Mouse (Mus musculus) macrophage (primary cell): Measurements from ENCODE around the gene Pgghg. TPM values are rescaled to one million over a fixed set of nuclear protein-coding genes. Genes with fewer than 3 reads are reported as not detected.

ENCODE experiments used
- H3K27ac ChIP-seq: fragments of 350-480 bp; formaldehyde crosslinking; 2 replicates; pipeline ENCODE4 v1.9.0; 2021
- H3K36me3 ChIP-seq: fragments of 350-480 bp; formaldehyde crosslinking; 2 replicates; pipeline ENCODE4 v1.9.0; 2021; ENCODE audit errors: inconsistent target
- H3K4me3 ChIP-seq: fragments of 350-480 bp; formaldehyde crosslinking; 2 replicates; pipeline ENCODE4 v1.9.0; 2021; ENCODE audit errors: inconsistent target
- H3K79me2 ChIP-seq: fragments of 350-480 bp; formaldehyde crosslinking; 2 replicates; pipeline ENCODE4 v1.9.0; 2021; ENCODE audit errors: inconsistent target
- WGBS: methylation state at CpG from one replicate; pipeline ENCODE4 v1.1.7; 2026; ENCODE audit warnings: inconsistent platforms; ENCODE audit not compliant: missing documents; 5-methylcytosine and 5-hydroxymethylcytosine counted together
- polyA plus RNA-seq: library from polyadenylated mRNA; stranded (reverse); fragments of 250-400 nt; gene quantifications from 3 replicates; pipeline ENCODE4 v1.2.4, GENCODE M21; 2018; ENCODE audit warnings: inconsistent platforms

Gene Pgghg
- polyA plus RNA-seq, 1 experiment from 2014 or later = 7.2 TPM

- Histone ChIP-seq H3K27ac (peak overlapping the region; percentile 38; the same call in 1 of the 2 replicates), H3K79me2 (no peaks in the 10 kb centered on the region), H3K4me3 (no peak overlapping the region), H3K36me3 (no peaks in the 10 kb centered on the region)
- WGBS = 92% methylated on average over 5 of the region's 5 CpGs
Measured at GRCm38 (mm10) chr7:140912846-140913482, 28.2 kb upstream of the Pgghg start.

DNA sequence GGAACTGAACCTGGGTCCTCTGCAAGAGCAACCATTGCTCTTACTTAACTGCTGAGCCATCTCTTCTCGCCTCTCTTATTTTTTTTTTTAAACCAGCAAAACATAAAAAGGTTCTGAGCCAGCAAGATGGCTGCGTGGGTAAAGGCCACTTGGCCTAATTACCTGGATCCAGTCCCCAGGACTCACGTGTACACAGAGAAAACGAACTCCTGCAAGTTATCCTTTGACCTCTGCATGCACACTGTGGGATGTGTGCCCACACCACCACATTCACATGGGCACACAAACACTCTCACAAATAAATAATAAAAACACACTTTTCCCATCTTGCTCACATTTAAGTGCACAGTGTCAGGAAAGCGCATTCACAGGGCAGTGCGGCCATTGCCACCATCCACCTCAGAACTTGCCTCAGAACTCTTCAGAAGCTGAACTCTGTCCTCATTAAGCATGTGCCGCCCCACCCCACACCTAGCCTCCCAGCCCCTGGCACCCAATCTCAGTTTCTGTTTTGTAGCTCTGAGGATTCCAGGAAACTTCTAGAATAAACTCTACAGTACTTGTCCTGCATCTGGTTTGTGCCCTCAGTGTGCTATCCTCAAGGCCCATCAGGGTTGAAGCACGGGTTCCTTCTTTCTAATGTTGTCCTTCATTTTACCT is 27.0 kb upstream of the Pgghg start:
- Histone ChIP-seq H3K79me2 (no peaks in the 10 kb centered on the region), H3K4me3 (no peak overlapping the region), H3K36me3 (no peaks in the 10 kb centered on the region), H3K27ac (no peak overlapping the region)
- WGBS = 98% methylated on average over 8 of the region's 8 CpGs

DNA sequence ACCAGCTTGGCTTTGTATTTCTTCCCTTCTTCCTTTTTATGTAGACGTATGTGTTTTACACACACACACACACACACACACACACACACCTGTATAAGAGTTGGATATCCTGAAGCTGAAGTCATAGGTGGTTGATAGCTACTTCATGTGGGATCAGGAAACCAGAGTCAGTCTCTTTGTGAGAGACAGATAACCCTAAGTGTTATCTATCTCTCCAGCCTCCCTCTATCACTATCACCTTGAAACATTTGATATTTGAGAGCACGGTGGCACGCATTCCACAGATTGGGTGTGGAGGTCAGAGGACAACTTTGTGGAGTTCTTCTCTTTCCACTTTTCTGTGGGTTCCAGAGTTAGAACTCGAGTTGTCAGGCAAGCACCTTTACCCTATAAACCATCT is 21.3 kb upstream of the Pgghg start:
- WGBS = 88% methylated on average over 4 of the region's 4 CpGs
- Histone ChIP-seq H3K36me3 (no peaks in the 10 kb centered on the region), H3K27ac (no peak overlapping the region), H3K79me2 (no peaks in the 10 kb centered on the region), H3K4me3 (no peak overlapping the region)

GRCm38 (mm10) chr7:140920418-140921029 is 20.7 kb upstream of the Pgghg start, which contains the start of gene Nlrp6:
Gene Nlrp6, plus strand, starts transcription at chr7:140920902.
- WGBS = 88% methylated on average over 8 of the region's 8 CpGs
- Histone ChIP-seq H3K4me3 (no peak within 1 kb of the TSS), H3K79me2 (no peaks in the 10 kb centered on the region), H3K27ac (no peak within 1 kb of the TSS), H3K36me3 (no peaks in the 10 kb centered on the region)

- H3K27ac ChIP-seq = no peak overlapping the region
- no peaks in the 10 kb centered on the region for H3K36me3 ChIP-seq
- no peak overlapping the region for H3K4me3 ChIP-seq
- no peaks in the 10 kb centered on the region for H3K79me2 ChIP-seq
- 56% methylated on average over 18 of the region's 22 CpGs for WGBS
Measured at GRCm38 (mm10) chr7:140921225-140921975, 19.8 kb upstream of the Pgghg start.

DNA sequence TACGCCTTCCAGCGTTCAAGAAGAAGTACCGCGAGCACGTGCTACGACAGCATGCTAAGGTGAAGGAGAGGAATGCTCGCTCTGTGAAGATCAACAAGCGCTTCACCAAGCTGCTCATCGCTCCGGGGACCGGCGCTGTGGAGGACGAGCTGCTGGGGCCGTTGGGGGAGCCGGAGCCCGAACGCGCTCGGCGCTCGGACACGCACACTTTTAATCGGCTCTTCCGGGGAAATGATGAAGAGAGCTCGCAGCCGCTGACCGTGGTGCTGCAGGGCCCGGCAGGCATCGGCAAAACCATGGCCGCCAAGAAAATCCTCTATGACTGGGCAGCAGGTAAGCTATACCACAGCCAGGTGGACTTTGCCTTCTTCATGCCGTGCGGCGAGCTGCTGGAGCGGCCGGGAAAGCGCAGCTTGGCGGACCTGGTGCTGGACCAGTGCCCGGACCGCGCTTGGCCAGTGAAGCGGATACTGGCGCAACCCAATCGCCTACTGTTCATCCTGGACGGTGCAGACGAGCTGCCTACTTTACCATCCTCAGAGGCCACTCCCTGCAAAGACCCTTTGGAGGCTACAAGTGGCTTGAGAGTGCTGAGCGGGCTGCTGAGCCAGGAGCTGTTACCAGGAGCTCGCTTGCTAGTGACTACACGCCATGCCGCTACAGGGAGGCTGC is 18.7 kb upstream of the Pgghg start:
- H3K36me3 ChIP-seq = no peaks in the 10 kb centered on the region
- no peak overlapping the region for H3K27ac ChIP-seq
- H3K4me3 ChIP-seq = no peak overlapping the region
- WGBS = 2% methylated on average over 49 of the region's 49 CpGs
- no peaks in the 10 kb centered on the region for H3K79me2 ChIP-seq

GRCm38 (mm10) chr7:140923070-140923775 is 18.0 kb upstream of the Pgghg start:
- H3K4me3 ChIP-seq = no peak overlapping the region
- 28% methylated on average over 30 of the region's 30 CpGs for WGBS
- no peaks in the 10 kb centered on the region for H3K79me2 ChIP-seq
- H3K36me3 ChIP-seq = no peaks in the 10 kb centered on the region
- H3K27ac ChIP-seq = no peak overlapping the region

DNA sequence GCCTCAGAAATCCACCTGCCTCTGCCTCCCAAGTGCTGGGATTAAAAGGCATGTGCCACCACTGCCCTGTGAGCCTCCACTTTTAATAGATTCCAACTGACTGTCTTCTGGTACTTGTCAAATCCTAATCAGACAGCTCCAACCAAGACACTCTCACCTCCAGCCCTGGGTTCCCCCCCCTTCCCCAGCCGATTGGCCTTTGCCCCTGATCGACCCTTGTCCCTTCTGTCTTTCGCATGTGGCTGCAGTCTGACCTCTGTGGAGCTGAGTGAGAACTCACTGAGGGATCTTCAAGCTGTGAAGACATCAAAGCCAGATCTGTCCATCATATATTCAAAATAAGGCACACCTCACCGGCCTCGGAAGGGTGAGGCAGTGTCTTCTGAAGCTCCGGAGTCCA is 14.0 kb upstream of the Pgghg start:
- whole genome bisulfite sequencing = 99% methylated on average over 6 of the region's 6 CpGs
- Histone ChIP-seq H3K27ac (no peak overlapping the region), H3K36me3 (no peaks in the 10 kb centered on the region), H3K79me2 (no peaks in the 10 kb centered on the region), H3K4me3 (no peak overlapping the region)

DNA sequence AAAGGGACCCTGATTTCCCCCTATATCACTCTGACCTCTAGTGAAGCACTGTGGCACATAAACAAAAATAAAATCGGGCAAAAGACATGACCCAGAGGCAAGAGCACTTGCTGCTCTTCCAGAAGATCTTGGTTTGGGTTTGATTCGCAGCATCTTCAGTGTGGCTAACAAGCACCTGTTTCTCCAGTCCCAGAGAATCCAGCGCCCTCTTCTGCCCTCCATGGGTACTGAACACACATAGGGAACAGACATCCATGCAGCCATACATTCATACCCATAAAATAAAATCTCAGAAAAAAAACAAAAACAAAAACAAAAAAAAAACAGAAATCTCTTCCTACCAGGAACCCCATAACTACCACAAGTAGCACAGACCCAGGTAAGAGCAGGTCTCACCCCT is 2.8 kb upstream of the Pgghg start:
- H3K36me3 ChIP-seq = no peaks in the 10 kb centered on the region
- WGBS = 83% methylated on average over 3 of the region's 3 CpGs
- H3K79me2 ChIP-seq = no peaks in the 10 kb centered on the region
- H3K27ac ChIP-seq = no peak overlapping the region
- no peak overlapping the region for H3K4me3 ChIP-seq

GRCm38 (mm10) chr7:140938896-140939295 is 2.3 kb upstream of the Pgghg start:
- Histone ChIP-seq H3K36me3 (no peaks in the 10 kb centered on the region), H3K79me2 (no peaks in the 10 kb centered on the region), H3K4me3 (no peak overlapping the region), H3K27ac (no peak overlapping the region)
- 77% methylated on average over 2 of the region's 2 CpGs for WGBS

DNA sequence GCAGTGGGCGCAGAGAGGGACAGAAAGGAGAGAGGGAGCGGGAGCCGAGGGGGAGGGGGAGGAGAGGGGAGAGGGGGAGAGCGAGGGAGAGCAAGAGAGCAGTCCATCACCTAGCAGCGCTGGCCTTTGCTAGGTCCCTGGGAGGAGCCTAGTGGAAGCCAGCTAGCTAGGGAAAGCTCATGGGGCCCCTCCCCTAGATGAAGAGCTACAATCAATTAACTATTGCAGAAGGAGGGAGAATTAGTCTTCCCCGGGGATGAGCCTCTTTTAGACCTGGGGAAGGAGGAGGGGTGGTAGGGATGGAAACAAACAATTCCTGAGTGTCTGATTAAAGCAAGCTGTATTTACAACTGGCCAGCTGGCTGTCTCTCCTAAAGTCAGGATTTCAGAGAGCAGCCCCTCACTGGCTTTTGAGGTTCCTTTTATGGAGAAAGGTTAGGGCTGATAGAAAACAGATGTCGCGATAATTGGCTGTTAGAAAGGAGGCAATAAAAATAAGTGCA is 1.5 kb upstream of the Pgghg start:
- Histone ChIP-seq H3K36me3 (0 out of 2 replicates have a peak, but pooled peaks cover 1% of the 10 kb centered on the region), H3K4me3 (no peak overlapping the region), H3K79me2 (no peaks in the 10 kb centered on the region), H3K27ac (no peak overlapping the region)
- WGBS = 94% methylated on average over 8 of the region's 8 CpGs

DNA sequence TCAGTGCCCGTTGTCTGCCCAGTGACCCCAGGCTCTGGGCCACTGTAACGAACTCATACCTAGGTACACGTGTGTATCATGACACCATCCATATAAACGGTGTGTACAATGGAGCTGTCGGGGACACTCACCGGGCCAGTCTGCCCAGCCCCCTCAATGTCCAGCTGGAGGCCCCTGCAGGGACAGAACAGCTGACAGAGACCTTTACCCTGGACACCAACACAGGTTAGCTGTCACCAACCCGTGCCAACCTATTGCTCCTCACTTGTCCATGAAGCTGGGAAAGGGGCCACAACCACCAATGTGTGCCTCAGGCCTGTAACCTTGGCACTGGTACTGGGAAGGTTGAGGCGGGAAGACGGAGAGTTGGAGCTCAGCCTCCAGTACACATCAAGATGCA is 1.1 kb downstream of the Pgghg start:
- 52% methylated on average over 9 of the region's 9 CpGs for WGBS
- Histone ChIP-seq H3K79me2 (no peaks in the 10 kb centered on the region), H3K36me3 (peaks cover 19% of the 10 kb centered on the region; the same call in 1 of the 2 replicates), H3K27ac (peak overlapping the region; percentile 98), H3K4me3 (peak overlapping the region; percentile 45)

DNA sequence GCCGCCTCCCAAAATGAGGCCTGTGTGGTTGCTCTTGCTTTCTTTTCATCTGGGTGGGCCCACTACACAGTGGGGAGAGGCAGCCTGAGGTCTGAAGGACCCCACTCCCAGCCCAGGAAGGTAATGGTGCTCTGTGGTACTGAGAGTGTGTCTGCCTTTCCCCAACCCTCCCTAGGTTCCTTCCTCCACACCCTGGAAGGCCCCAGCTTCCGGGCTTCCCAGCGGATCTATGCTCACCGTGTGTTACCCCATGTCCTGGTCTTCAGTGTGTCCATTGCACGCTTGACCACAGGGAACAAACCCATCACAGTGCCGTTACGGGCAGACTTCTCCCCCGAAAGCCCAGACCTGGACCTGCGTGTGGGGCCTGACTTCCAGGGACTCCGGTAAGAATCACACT is 1.6 kb downstream of the Pgghg start:
- no peak overlapping the region for H3K4me3 ChIP-seq
- WGBS = 86% methylated on average over 10 of the region's 10 CpGs

More for the DNA sequence above, 1.6 kb downstream of the Pgghg start:
- H3K36me3 ChIP-seq = peaks cover 19% of the 10 kb centered on the region; the same call in 1 of the 2 replicates
- H3K27ac ChIP-seq = peak overlapping the region; percentile 98
- H3K79me2 ChIP-seq = no peaks in the 10 kb centered on the region
